Mouse (Mus musculus) central nervous system, embryonic 11.5 days (tissue): ENCODE measurements around the gene Notch1. TPM values are rescaled to one million over a fixed set of nuclear protein-coding genes. Genes with fewer than 3 reads are reported as not detected.

Source experiments
- polyA plus RNA-seq: library from polyadenylated mRNA; depleted of rRNA; stranded (reverse); fragments of >200 nt; gene quantifications from 2 replicates; pipeline ENCODE4 v1.2.3, GENCODE M21; 2012; rRNA removed

The Notch1 gene
- polyA plus RNA-seq: 38.0 and 39.8 TPM in 2 replicates

GRCm38 (mm10) chr2:26516275-26516674 is at the start of gene Notch1:
Gene Notch1 (minus strand): TSS chr2:26516663.

GRCm38 (mm10) chr2:26444946-26445665 is 71.4 kb downstream of the Notch1 start, which contains the start of gene Sec16a:
Gene Sec16a (minus strand): TSS chr2:26445216.

GRCm38 (mm10) chr2:26408515-26409356 is 107.7 kb downstream of the Notch1 start, which contains the start of gene Inpp5e:
Gene Inpp5e (minus strand): TSS chr2:26409203.

Other genes starting within 250 kb of the Notch1 start
- 0.53 and 0.64 TPM in 2 replicates for gene Ccdc187, start 222.1 kb downstream of the Notch1 start, polyA plus RNA-seq
- gene Gpsm1, start 201.1 kb downstream of the Notch1 start, polyA plus RNA-seq: 90.4 and 91.8 TPM in 2 replicates
- 29.9 and 41.4 TPM in 2 replicates for gene Dnlz, start 164.6 kb downstream of the Notch1 start, polyA plus RNA-seq
- gene Card9, start 155.7 kb downstream of the Notch1 start, polyA plus RNA-seq: 2.5 and 3.2 TPM in 2 replicates
- 38.3 and 45.5 TPM in 2 replicates for gene Snapc4, start 136.0 kb downstream of the Notch1 start, polyA plus RNA-seq
- gene Entr1, start 127.3 kb downstream of the Notch1 start, polyA plus RNA-seq: 171 and 203 TPM in 2 replicates
- gene Pmpca, start 127.3 kb downstream of the Notch1 start, polyA plus RNA-seq: 113 and 121 TPM in 2 replicates
- 37.1 and 43.5 TPM in 2 replicates for gene Inpp5e, start 107.5 kb downstream of the Notch1 start, polyA plus RNA-seq
- 36.5 and 43.9 TPM in 2 replicates for gene Sec16a, start 71.4 kb downstream of the Notch1 start, polyA plus RNA-seq
- gene Egfl7, start 63.4 kb upstream of the Notch1 start, polyA plus RNA-seq: 105 and 158 TPM in 2 replicates
- gene Gm20532, start 70.0 kb upstream of the Notch1 start, polyA plus RNA-seq: not detected in 2 replicates
- 5.7 and 11.7 TPM in 2 replicates for gene Agpat2, start 87.8 kb upstream of the Notch1 start, polyA plus RNA-seq
- 28.6 and 42.2 TPM in 2 replicates for gene Fam69b, start 111.8 kb upstream of the Notch1 start, polyA plus RNA-seq
- not detected in 2 replicates for gene Lcn4, start 154.6 kb upstream of the Notch1 start, polyA plus RNA-seq